Mouse (Mus musculus): Measurements from ENCODE around the gene Sp6.

Sp6 gene

GRCm38 (mm10) chr11:96982355-96982754 lies 30.8 kb upstream of the Sp6 start:
- DNase-seq (ENCODE audit: low read depth, low spot score) = peak; percentile 91

DNA sequence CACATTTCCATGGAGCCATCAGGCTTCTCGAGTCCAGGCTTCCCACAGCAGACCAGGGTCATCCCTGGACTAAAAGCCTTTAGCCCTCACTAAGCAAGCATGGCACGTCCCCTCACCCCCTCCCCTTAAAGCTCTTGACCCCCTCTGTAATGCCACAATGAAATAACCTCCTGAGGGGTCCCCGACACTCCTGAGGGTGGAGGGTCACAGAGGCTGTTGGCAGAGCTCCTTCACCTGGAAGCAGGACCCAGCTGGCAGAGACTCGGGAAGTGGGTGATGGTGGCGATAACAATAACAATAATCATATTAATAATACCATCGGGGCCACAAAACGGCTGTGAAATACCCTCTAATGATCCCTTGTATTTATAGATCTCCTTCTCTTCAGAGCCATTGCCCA lies 30.3 kb upstream of the Sp6 start, which contains the start of gene Sp2:
TSS of gene Sp2 (minus strand) at position 101 of the 400 bp plus-strand sequence.
- DNase-seq (ENCODE audit: low read depth, low spot score) = no peak

DNA sequence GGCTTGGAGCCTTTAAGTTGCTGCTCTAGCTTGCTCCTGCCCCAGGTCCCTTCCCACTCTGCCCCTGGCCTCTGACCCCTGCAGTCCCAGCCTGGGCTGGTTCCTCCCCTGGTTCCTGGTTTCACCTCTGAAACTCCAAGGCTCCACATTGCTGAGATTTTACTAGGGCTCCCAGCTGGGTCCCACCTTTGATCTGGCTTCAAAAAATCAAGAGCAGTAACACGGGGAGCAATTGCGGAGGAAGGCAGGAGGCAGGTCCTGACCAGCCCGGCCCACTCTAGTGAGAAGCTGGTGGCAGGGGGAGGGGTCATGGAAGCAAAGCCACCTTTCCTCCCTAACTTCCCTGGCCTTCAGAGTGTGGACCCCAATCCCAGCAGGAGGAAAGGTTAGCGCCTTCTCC lies 28.3 kb upstream of the Sp6 start:
- no peak for DNase-seq (ENCODE audit: low read depth, low spot score)

DNA sequence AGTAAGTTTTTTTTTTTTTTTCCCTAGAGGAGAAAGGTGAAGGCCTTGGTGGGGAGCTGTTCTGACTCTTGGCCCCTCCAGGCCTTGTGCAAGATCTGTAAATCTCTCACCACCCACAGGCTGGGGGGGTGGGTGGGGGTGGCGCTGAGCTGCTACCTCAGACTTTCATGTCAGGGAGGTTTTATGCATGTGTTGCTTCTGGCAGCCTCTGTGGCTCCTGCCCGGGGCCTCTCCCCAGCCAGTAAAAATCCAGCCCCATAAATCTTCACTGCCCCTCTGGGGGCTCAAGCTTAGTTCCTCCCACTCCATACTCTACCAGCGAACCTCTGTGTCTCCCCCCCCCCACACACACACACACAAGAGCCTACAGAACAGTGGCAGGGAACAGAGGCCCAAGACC lies 26.7 kb upstream of the Sp6 start:
- no peak for DNase-seq (ENCODE audit: low read depth, low spot score)

GRCm38 (mm10) chr11:96987873-96988655 lies 25.1 kb upstream of the Sp6 start:
- peak; percentile 75 for DNase-seq (ENCODE audit: low read depth, low spot score)

DNA sequence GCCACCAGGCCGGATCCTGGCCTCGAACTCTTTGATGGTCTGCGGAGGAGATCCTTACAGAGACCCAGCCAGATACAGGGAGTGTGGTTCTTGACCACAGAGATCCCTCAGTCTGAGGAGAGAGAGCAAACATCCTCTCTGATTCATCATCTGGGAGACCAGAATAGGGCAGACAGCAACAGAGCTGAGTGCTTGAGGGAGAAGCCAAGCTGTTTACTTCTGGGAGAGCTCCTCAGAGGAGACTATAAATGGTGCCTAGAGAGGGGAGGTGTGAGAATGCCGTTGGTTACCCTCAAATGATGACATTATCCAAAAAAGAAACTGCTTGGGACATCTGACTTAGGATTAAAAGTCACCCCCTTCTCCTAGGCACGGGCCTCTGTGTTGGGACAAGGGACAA lies 21.7 kb upstream of the Sp6 start:
- no peak for DNase-seq (ENCODE audit: low read depth, low spot score)

GRCm38 (mm10) chr11:96992722-96993311 lies 20.4 kb upstream of the Sp6 start:
- no peak for DNase-seq (ENCODE audit: low read depth, low spot score)

DNA sequence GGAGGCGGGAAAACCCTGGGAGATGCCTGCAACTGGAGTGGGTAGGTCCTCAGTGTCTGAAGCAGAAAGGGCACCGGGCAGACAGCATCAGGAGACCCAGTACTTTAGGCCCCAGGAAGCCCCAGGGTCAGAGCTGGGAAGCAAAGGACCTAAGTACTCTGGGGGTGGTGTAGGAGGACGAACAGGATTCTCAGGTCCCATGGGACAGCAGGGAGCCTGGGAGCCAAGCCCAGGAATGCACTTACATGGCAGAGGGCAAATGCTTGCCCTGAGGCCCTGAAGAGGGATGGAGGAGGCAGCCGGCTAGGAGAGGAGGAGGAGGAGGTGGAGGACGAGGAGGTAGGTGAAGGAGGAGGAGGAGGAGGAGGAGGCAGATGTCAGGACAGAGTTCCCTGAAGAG lies 18.2 kb upstream of the Sp6 start:
- DNase-seq (ENCODE audit: low read depth, low spot score) = no peak

DNA sequence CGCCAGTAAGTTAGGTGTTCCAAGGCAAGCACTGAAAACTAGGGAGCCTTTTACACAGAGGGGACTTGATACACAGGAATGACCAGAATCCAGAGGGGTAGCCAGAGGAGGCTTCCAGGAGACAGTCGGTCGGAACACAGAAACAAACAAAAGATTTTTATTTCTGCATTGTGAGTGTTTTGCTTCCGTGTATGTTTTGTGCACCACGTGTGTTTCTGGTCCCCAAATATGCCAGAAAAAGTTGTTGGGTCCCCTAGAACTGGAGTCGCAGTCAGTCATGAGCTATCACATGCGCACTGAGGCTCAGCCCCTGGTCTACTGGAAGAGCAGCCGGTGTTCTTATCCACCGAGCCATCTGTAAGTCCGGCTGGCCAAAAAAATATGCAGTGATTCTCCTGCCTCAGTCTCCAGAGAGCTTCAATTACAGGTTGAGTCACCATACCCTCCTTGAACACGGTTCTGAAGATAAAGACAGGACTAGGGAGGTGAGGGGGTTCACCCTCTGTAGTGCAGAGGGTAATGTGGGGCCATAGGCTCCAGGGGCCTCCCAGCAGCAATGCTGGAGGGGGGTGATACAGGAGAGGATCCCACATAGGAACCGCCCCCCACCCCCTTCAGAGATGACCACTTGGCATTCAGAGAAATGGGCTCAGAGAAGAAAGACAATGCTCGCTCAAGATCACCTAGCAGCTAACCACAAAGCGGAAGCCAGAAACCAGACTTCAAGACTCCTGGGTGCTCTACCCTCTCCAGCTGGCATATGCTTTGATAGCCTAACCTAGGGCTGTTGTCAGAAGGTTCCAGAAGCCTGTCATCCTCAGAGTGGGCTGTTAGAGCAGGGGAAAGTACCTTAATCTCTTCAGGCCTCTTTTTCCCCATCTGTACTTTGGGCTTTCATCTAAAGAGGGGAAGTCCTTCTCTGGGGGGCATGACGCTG lies 17.1 kb upstream of the Sp6 start:
- DNase-seq (ENCODE audit: low read depth, low spot score) = no peak

- peak; percentile 64 for DNase-seq (ENCODE audit: low read depth, low spot score)
Observed at GRCm38 (mm10) chr11:96996773-96997379, 16.3 kb upstream of the Sp6 start.

- DNase-seq (ENCODE audit: low read depth, low spot score) = peak; percentile 44
Observed at GRCm38 (mm10) chr11:96997380-96997956, 15.7 kb upstream of the Sp6 start.

GRCm38 (mm10) chr11:97003170-97003569 lies 10.0 kb upstream of the Sp6 start:
- DNase-seq (ENCODE audit: low read depth, low spot score) = peak; percentile 26

DNA sequence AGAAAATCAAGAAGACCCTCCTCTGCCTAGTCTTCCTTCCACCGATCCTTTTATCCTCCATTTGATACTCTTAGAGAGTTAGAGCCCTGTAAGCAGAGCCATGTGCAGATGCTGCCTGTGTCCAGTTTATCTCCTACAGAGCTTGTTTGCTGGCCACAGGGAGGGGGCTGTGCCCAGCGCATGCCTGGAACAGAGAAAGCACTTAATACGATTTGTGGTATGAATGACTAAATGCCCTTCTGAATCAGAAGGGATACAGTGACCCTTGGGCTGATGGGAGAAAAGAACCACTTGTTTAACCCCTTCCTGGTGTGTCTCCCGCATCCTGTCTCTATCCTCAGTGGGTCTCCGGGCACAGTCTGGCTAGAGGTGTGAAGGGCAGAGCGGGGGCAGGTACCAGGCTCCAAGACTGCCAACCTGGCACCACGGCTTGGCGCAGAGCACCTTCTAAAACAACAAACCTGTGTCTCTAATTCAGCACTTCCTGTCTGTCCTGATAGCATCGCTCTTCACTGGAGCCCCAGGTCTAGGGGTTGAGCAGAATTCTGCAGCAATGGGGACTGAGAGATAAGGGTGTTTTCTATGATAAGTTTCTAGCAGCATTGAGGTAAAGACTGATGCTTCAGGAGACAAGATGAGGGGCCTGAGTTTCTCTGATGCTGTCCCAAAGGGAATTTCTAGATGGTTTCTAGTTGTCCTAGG lies 6.0 kb upstream of the Sp6 start:
- no peak for DNase-seq (ENCODE audit: low read depth, low spot score)

DNA sequence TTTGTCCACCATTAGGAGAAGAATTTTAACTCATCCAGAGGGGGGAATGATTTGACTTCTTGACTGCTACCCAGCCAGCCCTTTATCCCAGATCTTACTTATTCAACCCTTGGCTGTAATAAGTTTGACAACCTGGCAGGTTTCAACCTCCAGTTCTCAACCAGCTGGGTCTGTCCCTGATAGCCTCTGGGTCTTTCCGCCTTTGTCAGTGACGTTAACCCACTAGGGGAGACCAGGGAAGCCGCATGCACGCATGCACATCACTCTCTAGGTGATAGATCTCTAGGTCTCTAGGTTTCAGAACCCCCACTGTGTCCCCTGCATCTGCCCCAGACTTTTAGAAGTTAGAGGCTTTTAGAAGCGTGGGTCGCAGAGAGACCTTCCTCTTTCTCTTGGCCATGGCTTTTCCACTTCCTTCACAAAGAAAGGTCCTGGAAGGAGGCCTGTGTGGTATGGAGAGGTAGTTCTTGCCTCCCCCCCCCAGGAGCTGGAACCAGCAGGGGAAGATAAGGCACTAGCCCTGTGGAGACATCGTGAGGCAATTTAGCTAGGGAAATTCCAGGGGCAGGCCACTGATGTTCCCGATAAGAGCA lies 3.9 kb upstream of the Sp6 start:
- no peak for DNase-seq (ENCODE audit: low read depth, low spot score)

DNA sequence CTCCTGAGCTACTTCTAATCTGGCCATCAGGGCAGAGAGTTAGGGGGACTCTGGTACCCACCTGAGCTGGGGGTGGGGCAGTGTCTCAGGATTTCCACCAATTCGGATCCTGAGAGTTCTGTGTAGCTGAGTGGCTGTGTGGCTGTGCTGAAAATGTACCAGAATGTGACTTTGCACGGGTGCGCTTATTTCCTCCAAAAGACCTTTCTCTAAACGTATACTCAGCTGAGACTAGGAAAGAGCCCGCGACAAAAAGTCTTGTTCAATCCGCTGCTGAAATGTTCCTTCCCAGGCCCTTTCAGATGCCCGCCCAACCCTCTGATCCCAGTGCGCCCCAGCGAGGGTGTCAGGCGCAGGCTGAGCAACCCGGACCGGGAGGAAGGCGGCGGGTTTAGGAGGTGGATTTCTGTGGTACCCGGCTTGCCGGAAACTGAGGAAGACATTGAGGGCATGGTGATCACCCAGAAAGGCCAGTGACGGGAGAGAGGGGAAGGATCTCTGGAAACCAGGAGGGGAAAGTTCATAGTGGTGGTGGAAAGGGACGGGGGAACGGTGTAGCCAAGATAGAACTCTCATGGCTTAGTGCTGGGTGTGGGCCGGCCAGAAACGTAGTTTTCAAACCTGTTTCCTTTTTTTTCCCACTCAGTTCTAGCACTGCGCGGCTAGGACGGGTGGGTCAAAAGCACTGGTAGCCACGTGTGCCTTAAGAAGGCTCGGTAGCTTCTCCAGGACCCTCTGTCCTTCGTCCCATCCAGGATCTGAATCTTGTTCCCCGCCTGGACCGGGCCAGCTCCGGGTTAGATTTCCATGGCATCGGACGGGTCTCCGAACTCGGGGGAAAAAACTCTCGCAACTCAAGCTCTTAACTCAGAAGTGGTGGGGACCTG lies 4.7 kb downstream of the Sp6 start:
- DNase-seq (ENCODE audit: low read depth, low spot score) = peak; percentile 46

DNA sequence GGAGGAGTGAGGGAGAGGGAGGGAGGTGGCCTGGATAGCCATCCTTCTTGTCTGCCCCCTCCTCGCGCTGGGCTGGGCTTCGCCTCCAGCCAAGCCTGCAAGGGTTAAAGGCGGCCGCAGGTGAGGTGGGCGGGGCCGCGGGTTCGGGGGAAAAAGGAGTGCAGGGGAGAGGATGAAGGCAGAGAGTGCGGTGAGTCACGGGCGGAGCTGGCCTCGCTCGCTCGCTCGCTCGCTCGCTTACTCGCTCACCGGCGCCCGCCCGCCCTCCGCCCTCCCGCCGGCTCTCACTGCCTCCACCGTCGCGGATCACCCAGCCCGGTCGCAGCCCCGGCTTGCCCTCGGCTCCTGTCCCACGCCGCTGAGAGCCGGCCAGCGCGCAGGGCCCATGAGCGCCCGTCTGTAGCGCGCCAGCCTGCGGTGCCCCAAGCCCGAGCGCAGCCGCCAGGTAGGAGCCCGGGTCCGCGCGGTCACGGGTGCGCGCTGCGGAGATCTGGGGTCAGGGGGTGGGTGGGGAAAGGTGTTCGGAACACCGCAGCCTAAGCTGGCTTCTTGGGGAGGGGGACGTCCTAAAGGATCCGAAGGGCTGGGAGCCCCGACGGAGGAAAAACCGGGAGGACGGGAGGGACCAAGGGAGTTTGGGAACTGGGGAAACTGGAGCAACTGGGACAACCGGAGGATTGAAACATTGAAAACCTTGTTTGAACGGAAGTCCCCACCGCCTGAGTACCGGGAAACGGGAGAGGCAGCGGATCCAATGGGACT lies 5.6 kb downstream of the Sp6 start:
- DNase-seq (ENCODE audit: low read depth, low spot score) = peak; percentile 79

GRCm38 (mm10) chr11:97019345-97019708 lies 6.1 kb downstream of the Sp6 start:
- no peak for DNase-seq (ENCODE audit: low read depth, low spot score)

DNA sequence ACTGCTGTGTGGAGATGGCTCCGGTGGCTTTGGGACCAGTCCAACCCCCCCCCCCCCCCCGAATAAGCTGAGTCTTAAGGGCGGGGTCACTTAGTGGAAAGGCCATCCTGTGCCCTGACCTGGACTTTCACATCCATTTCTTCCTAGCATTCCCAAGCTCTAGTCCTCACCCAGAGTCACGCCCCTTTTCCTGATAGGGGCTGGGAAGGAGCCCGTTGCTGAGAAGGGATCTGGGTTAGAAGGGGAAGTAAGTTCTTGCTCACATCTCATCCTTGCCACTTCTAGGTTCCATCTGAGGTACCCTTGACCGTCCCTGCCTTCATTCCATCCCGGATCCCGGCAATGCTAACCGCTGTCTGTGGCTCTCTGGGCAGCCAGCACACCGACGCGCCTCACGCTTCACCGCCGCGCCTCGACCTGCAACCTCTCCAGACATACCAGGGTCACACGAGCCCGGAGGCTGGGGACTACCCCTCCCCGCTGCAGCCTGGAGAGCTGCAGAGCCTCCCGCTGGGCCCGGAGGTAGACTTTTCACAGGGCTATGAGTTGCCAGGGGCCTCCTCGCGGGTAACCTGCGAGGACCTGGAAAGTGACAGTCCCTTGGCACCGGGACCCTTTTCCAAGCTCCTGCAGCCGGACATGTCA lies 8.0 kb downstream of the Sp6 start:
- DNase-seq (ENCODE audit: low read depth, low spot score) = peak; percentile 66
